Mouse (Mus musculus): ENCODE results near the gene Olfr1248. TPM values are rescaled to one million over a fixed set of nuclear protein-coding genes. Genes with fewer than 3 reads are reported as not detected.

The Olfr1248 gene
- polyA plus RNA-seq (2012; rRNA removed) = not detected in 2 replicates

GRCm38 (mm10) chr2:89618145-89618544 lies at the start of gene Olfr1248:
Gene Olfr1248 (minus strand): TSS chr2:89618245.

GRCm38 (mm10) chr2:89661367-89661766 lies 43.3 kb upstream of the Olfr1248 start, which contains the start of gene Olfr1250:
Gene Olfr1250 (minus strand): TSS chr2:89661467.

GRCm38 (mm10) chr2:89634883-89635282 lies 16.8 kb upstream of the Olfr1248 start, which contains the start of gene Olfr1249:
Gene Olfr1249 (minus strand): TSS chr2:89634983.

GRCm38 (mm10) chr2:89614030-89614429 lies 4.0 kb downstream of the Olfr1248 start, which contains the start of gene Olfr1247:
Gene Olfr1247 (minus strand): TSS chr2:89614130.

GRCm38 (mm10) chr2:89593057-89593456 lies 25.0 kb downstream of the Olfr1248 start, which contains the start of gene Olfr1246:
Gene Olfr1246 (minus strand): TSS chr2:89593157.

GRCm38 (mm10) chr2:89578347-89578746 lies 39.7 kb downstream of the Olfr1248 start, which contains the start of gene Olfr1245:
Gene Olfr1245 (minus strand): TSS chr2:89578447.

Other genes starting within 250 kb of the Olfr1248 start
- gene Olfr1238, start 208.6 kb downstream of the Olfr1248 start, polyA plus RNA-seq (2012; rRNA removed) = not detected in 2 replicates
- not detected in 2 replicates for gene Olfr1239, start 197.8 kb downstream of the Olfr1248 start, polyA plus RNA-seq (2012; rRNA removed)
- gene Olfr1240, start 175.2 kb downstream of the Olfr1248 start, polyA plus RNA-seq (2012; rRNA removed) = not detected in 2 replicates
- not detected in 2 replicates for gene Olfr1241, start 131.1 kb downstream of the Olfr1248 start, polyA plus RNA-seq (2012; rRNA removed)
- gene Olfr1242, start 119.9 kb downstream of the Olfr1248 start, polyA plus RNA-seq (2012; rRNA removed) = not detected in 2 replicates
- not detected in 2 replicates for gene Olfr1243, start 86.8 kb downstream of the Olfr1248 start, polyA plus RNA-seq (2012; rRNA removed)
- gene Olfr1245, start 39.8 kb downstream of the Olfr1248 start, polyA plus RNA-seq (2012; rRNA removed) = not detected in 2 replicates
- gene Olfr1246, start 25.1 kb downstream of the Olfr1248 start, polyA plus RNA-seq (2012; rRNA removed) = not detected in 2 replicates
- gene Olfr1247, start 4.1 kb downstream of the Olfr1248 start, polyA plus RNA-seq (2012; rRNA removed) = not detected in 2 replicates
- not detected in 2 replicates for gene Olfr1249, start 16.7 kb upstream of the Olfr1248 start, polyA plus RNA-seq (2012; rRNA removed)
- gene Olfr1250, start 43.2 kb upstream of the Olfr1248 start, polyA plus RNA-seq (2012; rRNA removed) = not detected in 2 replicates
- gene Olfr1251, start 53.7 kb upstream of the Olfr1248 start, polyA plus RNA-seq (2012; rRNA removed) = not detected in 2 replicates
- gene Olfr1252, start 106.8 kb upstream of the Olfr1248 start, polyA plus RNA-seq (2012; rRNA removed) = not detected in 2 replicates
- gene Olfr1253, start 138.8 kb upstream of the Olfr1248 start, polyA plus RNA-seq (2012; rRNA removed) = not detected in 2 replicates
- not detected in 2 replicates for gene Olfr1254, start 175.4 kb upstream of the Olfr1248 start, polyA plus RNA-seq (2012; rRNA removed)
- not detected in 2 replicates for gene Olfr1255, start 193.8 kb upstream of the Olfr1248 start, polyA plus RNA-seq (2012; rRNA removed)
- not detected in 2 replicates for gene Olfr1256, start 223.3 kb upstream of the Olfr1248 start, polyA plus RNA-seq (2012; rRNA removed)
- gene Olfr48, start 230.0 kb upstream of the Olfr1248 start, polyA plus RNA-seq (2012; rRNA removed) = not detected in 2 replicates